Mouse (Mus musculus) leukemia stem cell, adult 10-12 weeks (primary cell): ENCODE measurements around the gene Erh. TPM values are rescaled to one million over a fixed set of nuclear protein-coding genes. Genes with fewer than 3 reads are reported as not detected.

Source experiments
- polyA plus RNA-seq: library from polyadenylated mRNA; stranded (reverse); fragments of >175 nt; gene quantifications from 2 replicates; pipeline ENCODE4 v1.2.3, GENCODE M21; 2012; ENCODE audit warnings: low replicate concordance

Gene Erh
- 2.7 and 18.9 TPM in 2 replicates for polyA plus RNA-seq

DNA sequence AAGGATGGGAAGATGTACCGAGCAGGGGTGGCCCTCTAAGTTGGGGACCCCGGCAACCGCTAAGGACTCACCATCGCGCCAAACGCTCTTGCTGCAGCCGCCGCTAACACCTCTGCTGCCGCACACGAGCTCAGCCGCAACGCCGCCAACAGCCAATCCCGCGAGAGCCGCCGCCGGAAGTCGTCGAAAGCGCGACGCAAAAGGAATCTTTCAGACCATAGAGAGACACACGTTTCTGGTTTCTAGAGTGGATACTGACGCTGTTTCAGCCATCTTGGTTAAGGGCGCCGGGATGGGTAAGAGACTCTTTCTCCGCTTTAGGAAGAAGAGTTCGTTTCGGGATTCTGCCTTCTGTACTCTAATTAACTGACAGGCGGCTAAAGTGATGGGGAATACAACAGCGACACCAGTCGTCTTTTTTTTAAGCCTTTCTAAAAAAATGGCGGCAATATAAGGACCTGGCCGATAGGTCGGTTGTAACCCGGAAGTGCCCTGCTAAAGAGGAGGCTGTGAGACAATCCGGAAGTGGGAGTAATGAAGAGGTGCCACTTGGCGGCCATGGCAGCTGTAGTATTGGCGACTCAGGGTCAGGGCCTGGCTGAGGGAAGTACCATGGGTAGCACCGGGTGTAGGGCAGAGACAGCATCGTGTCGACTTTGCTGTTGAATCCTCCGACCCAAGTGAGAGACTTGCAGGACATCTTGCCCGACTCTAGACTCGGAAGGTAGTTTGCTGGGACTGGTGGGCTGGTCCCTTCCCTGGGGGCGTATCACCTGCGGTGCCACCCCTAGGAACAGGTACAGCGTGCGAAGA, at the start of gene Erh, which contains the start of gene Slc39a9:
TSS of gene Erh (minus strand) at position 649 of the 813 bp plus-strand sequence.
TSS of gene Slc39a9 (plus strand) at position 191 of the 813 bp plus-strand sequence.

DNA sequence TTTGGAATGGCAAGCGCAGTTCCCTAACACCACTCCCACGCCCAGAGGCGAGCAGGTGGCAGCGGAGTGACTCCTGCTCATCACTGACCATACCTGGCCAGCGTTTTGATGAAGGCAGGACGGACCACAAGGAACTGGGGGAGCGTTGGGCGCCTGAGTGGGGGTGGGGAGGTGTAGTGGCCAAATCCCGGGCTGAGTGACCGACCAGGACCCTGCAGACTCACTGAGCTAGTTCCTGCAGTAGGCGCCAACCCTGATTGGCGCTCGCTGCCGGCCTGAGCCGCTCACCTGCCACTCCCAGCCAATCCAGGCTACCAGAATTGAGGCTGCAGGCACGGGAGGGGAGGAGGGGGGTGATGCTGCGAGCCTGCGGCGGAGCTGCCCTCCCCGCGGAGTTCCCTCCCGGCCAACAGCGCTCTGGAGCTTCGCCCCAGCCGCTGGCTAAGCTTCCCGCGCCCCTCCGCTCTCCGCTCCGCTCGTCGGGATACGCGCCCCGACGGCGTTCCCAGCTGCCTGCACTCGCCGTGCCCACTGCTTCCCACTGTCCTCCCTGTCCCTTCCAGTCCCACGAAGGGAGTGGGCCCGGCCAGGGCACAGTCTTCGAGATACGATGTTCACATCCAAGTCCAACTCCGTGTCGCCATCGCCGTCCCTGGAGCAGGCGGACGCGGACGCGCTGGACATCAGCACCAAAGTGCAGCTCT, 48.3 kb upstream of the Erh start, which contains the start of gene Plekhd1:
TSS of gene Plekhd1 (plus strand) at position 323 of the 704 bp plus-strand sequence.

Other genes with a start within 250 kb of the Erh start
- gene Dcaf5, start 207.7 kb downstream of the Erh start, polyA plus RNA-seq = 8.7 and 10.3 TPM in 2 replicates
- 1.2 and 2.3 TPM in 2 replicates for gene Exd2, start 181.2 kb downstream of the Erh start, polyA plus RNA-seq
- gene Galnt16, start 126.1 kb downstream of the Erh start, polyA plus RNA-seq = 0.08 TPM in 1 of 2 replicates, not detected in the other
- 3.0 and 13.0 TPM in 2 replicates for gene Slc39a9, start 458 bp downstream of the Erh start, polyA plus RNA-seq
- gene Plekhd1, start 48.2 kb upstream of the Erh start, polyA plus RNA-seq = 0.06 and 0.13 TPM in 2 replicates
- not detected in 2 replicates for gene Ccdc177, start 116.3 kb upstream of the Erh start, polyA plus RNA-seq
- 15.4 and 32.6 TPM in 2 replicates for gene Susd6, start 146.2 kb upstream of the Erh start, polyA plus RNA-seq